Mouse (Mus musculus) v-Abl transformed pro-B cells (cell line): ENCODE data around the gene Ifna1.
"Not testable (repeated sequence)": the region's sequence is repeated elsewhere in the genome, so short reads cannot be mapped to it uniquely, and the experiment has no call there.

Source experiments
- in situ Hi-C, 2 experiments: fragments of 400-800 bp; cut with MboI; formaldehyde crosslinking; loops; one replicate each; pipeline ENCODE4 v1.15.1; 2025; ENCODE audit not compliant: unreplicated experiment in 2 of 2

Ifna1 gene

DNA sequence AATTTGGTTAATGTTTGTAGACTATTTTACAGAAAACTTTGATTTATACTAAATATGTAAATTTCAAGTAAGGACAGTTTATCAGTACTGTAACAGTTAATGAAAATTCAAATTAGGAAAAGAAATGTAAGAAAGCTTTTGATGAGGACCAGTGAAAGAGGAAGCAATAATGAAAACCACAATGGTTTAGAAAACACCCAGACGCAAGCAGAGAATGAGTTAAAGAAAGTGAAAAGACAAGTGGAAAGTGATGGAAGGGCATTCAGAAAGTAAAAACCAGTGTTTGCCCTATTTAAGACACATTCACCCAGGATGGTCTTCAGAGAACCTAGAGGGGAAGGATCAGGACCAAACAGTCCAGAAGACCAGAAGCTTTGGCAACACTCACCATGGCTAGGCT is at the start of gene Ifna1:
Gene Ifna1 (plus strand): TSS at position 390 of the 400 bp plus-strand sequence.
- in situ Hi-C loops: loop anchor here in 1 of 2 experiments (25.0 kb wide), 1 partner anchor 438 kb away; the partner anchor contains the start of gene Cdkn2a

DNA sequence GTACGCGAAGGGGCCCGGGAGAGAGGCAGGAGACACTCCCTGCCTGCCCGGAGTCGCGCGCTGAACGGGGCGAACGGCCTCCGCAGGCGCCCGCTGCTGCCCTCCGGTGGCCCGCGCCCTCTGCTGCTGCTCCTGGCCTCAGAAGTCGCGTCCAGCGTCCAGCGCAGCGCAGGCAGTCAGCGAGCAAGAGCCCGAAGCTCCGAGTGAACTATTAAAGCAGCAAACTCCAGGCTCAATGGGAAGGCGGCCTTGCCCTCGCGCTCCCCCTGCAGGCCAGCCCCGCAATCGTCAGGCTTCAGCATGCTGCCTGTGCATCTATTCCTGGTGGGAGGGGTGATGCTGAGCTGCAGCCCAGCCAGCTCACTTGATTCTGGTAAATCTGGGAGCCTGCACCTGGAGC is 46.9 kb upstream of the Ifna1 start, which contains the start of gene Gm13287:
Gene Gm13287 (plus strand): TSS at position 301 of the 400 bp plus-strand sequence.
- in situ Hi-C loops: loop anchor here (25.0 kb wide), 1 partner anchor 116 kb away; the partner anchor contains the start of genes Ifna16 (in 2 of the 2), Ifna2 (in 2 of the 2) and Ifnab (in 2 of the 2)

DNA sequence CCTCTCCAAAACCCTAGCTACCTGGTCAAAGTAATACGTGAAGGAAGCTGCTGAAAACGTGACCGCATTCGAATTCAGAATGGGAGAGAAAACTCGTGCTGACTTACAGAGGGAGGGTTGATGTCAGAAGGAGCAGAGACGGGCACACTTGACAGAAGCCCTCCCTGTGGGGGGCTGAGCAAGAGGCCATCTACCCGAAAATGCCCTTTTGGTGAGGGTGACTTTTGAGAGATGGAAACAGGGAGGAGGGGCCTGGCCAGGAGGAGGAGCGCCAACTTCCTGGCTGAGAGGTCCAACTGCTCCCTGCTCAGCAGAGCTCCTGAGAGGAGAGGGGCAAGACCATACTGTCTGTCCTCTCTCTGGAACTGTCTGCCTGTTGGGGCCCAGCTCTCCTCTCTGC is 44.7 kb upstream of the Ifna1 start, which contains the start of gene Gm13288:
Gene Gm13288 (plus strand): TSS at position 301 of the 400 bp plus-strand sequence.
- in situ Hi-C loops: loop anchor here (25.0 kb wide), 1 partner anchor 118 kb away; the partner anchor contains the start of genes Ifna16 (in 2 of the 2), Ifna2 (in 2 of the 2) and Ifnab (in 2 of the 2)

DNA sequence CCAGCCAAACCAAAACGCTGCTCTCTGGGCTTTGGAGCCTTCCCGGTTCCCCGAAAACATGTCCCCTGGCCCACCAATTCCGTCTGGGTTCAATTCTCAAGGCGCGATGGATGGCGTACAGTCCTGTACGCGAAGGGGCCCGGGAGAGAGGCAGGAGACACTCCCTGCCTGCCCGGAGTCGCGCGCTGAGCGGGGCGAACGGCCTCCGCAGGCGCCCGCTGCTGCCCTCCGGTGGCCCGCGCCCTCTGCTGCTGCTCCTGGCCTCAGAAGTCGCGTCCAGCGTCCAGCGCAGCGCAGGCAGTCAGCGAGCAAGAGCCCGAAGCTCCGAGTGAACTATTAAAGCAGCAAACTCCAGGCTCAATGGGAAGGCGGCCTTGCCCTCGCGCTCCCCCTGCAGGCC is 44.1 kb upstream of the Ifna1 start:
- in situ Hi-C loops: loop anchor here (25.0 kb wide), 1 partner anchor 118 kb away; the partner anchor contains the start of genes Ifna16 (in 2 of the 2), Ifna2 (in 2 of the 2) and Ifnab (in 2 of the 2)

DNA sequence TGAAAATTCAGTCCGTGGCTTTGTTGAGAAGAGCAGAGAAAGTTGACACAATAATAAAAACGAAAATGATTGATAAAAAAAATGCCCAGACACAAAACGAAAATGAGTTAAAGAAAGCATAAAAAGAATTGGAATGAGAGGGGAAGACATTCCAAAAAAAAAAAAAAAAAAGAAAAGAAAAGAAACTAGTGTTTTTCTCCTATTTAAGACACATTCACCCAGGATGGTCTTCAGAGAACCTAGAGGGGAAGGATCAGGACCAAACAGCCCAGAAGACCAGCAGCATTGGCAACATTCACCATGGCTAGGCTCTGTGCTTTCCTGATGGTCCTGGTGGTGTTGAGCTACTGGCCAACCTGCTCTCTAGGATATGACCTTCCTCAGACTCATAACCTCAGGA is 34.0 kb upstream of the Ifna1 start, which contains the start of gene Ifna7:
Gene Ifna7 (plus strand): TSS at position 301 of the 400 bp plus-strand sequence.
- in situ Hi-C loops: loop anchor here (25.0 kb wide), 1 partner anchor 129 kb away; the partner anchor contains the start of genes Ifna16 (in 2 of the 2), Ifna2 (in 2 of the 2) and Ifnab (in 2 of the 2)

DNA sequence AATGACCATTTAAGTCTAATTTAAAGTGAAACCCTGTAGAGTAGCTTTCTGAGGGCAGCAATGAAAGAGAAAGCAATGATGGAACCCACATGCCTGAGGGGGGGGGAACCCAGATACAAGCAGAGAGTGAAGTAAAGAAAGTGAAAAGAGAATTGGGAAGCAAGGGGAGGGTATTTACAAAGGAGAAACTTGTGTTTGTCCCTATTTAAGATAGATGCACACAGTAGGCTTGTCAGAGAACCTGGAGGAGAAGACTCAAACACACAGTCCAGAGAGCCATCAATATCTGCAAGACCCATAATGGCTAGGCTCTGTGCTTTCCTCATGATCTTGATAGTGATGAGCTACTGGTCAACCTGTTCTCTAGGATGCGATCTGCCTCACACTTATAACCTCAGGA is 30.2 kb upstream of the Ifna1 start, which contains the start of gene Ifna11:
Gene Ifna11 (plus strand): TSS at position 301 of the 400 bp plus-strand sequence.
- in situ Hi-C loops: loop anchor here (25.0 kb wide), 1 partner anchor 132 kb away; the partner anchor contains the start of genes Ifna16 (in 2 of the 2), Ifna2 (in 2 of the 2) and Ifnab (in 2 of the 2)

DNA sequence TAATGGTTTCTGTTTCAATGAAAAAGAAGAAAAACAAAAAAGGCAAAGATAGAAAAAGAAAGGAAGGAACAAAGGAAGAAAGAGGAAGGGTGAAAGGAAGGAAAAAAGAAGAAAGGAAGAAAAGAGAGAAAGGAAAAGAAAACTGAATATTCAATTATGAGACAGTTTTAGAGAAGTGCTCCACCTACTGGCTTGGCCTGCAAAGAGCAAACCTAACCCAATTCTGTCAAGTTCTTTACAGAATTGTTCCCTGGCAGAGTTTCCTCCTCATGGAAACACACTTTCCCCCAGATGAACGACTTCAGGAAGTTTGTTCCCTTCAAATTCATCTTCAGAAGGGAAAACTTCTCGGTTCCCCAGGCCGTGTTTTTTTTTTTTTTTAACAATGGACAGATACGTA is 26.9 kb upstream of the Ifna1 start:
- in situ Hi-C loops: loop anchor here (25.0 kb wide), 1 partner anchor 136 kb away; the partner anchor contains the start of genes Ifna16 (in 2 of the 2), Ifna2 (in 2 of the 2) and Ifnab (in 2 of the 2)

DNA sequence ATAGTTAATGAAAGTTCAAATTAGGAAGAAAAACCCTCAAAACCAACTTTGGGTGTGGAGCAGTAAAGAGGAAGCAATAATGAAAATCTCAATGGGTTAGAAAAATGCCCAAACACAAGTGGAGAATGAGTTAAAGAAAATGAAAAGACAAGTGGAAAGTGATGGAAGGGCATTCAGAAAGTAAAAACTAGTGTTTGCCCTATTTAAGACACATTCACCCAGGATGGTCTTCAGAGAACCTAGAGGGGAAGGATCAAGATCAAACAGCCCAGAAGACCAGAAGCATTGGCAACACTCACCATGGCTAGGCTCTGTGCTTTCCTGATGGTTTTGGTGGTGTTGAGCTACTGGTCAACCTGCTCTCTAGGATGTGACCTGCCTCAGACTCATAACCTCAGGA is 22.8 kb upstream of the Ifna1 start, which contains the start of gene Ifna6:
Gene Ifna6 (plus strand): TSS at position 301 of the 400 bp plus-strand sequence.
- in situ Hi-C loops: not testable (repeated sequence)

DNA sequence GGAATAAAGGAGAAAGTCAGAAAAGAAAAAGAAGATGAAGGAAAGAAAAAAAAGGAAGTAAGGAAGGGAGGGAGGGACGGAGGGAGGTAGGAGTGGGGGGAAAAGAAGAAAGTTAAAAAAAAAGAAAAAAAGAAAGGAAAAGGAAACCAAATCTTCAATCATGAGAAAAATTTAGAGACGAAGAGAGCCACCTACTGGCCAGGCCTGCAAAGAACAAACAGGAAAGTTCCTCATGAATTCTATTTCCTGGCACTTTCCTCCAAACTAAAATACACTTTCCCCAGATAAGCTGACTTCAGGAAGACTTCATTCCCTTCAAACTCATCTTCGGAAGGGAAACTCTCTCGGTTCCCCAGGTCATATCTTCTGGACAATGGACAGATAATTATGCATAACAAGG is 19.4 kb upstream of the Ifna1 start:
- in situ Hi-C loops: no loop called here

DNA sequence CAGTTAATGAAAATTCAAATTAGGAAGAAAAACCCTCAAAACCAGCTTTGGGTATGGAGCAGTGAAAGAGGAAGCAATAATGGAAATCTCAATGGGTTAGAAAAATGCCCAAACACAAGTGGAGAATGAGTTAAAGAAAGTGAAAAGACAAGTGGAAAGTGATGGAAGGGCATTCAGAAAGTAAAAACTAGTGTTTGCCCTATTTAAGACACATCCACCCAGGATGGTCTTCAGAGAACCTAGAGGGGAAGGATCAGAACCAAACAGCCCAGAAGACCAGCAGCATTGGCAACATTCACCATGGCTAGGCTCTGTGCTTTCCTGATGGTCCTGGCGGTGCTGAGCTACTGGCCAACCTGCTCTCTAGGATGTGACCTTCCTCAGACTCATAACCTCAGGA is 14.7 kb upstream of the Ifna1 start, which contains the start of gene Ifna5:
Gene Ifna5 (plus strand): TSS at position 301 of the 400 bp plus-strand sequence.
- in situ Hi-C loops: not testable (repeated sequence)

DNA sequence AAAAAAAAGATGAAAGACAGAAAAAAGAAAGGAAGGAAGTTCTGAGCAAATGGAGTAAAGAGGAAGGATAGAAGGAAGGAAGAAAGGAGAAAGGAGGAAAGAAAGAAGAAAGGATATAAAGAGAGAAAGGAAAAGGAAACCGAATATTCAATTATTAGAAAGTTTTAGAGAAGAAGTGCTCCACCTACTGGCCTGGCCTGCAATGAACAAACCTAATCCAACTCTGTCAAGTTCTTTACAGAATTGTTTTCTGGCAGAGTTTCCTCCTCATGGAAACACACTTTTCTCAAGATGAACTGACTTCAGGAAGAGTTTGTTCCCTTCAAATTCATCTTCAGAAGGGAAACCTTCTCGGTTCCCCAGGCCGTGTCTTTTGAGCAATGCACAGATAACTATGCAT is 11.1 kb upstream of the Ifna1 start:
- in situ Hi-C loops: no loop called here

DNA sequence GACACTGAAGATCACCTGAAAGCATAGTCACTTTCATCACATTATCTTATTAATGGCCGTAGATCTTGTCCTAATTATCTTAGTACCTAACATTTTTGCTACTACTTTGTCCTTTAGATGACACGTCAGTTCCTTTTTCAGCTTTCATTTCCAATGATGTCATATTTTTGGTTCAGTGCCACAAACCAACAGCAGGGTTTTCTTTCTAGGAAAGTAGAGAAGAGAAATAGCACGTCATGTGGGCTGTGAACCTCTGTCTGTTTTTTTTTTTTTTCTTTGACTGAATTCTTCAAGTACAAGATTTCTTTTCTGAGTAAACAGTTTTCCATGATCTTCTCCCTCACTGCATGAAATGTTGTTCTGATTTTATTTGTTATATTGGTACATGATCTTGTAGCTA is 9.8 kb upstream of the Ifna1 start:
- in situ Hi-C loops: no loop called here

DNA sequence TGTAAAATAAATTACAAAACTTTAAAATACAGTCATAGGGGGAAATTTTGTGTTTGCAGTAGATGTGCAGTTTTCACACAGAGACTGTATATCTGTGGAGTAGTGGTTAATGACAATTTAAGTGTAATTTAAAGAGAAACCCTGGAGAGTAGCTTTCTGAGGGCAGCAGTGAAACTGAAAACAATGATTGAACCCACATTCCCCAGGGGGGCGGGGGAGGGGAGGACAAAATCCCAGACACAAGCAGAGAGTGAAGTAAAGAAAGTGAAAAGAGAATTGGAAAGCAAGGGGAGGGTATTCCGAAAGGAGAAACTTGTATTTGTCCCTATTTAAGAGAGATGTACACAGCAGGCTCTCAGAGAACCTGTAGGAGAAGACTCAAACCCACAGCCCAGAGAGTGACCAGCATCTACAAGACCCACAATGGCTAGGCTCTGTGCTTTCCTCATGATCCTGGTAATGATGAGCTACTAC is 8.4 kb upstream of the Ifna1 start, which contains the start of gene Ifna4:
Gene Ifna4 (plus strand): TSS at position 424 of the 474 bp plus-strand sequence.
- in situ Hi-C loops: no loop called here

DNA sequence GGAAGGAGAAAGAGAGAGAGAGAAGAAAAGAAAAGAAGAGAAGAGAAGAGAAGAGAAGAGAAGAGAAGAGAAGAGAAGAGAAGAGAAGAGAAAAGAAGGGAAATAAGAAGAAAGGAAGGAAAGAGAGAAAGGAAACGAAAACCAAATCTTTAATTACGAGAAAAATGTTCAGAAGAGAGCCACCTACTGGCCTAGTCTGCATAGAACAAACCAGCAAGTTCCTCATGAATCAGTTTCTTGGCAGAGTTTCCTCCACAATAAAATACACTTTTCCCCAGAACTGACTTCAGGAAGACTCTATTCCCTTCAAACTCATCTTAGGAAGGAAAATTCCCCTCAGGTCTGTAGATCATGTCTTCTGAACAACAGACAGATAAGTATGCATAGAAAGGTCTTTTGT is 4.6 kb upstream of the Ifna1 start:
- in situ Hi-C loops: no loop called here

DNA sequence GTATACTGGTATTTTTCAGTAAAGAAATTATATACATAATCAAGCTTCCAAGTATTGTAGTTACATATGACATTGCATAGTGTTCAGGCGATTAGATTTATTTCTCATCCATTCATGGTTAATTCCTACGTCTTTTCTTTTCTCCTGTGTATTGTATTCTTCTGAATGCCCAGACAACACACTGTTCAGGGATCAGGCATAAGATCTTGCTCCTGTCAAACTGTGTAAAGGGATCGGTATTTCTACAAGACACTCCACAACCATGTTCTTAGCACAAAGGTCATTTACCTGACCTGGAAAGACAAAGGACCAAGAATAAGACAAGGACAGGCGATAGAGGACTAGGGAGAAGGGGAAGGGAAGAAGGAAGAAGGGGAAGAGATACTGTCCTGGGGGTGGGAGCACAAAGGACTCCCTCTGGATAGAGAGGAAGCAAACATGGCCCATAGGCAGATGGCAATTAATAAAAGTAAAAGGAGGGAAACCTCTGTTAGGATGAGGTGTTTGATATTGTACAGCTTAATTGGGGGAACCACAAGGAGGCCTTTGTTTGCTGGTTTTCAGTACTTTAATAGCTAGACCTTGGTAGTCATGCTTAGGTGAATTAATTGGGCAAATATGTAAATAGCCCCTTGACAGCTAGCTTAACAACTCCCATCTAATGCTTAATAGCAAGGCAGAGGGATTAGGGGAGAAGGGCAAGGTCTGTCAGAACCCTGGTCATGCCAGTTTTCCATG is 1.3 kb downstream of the Ifna1 start:
- in situ Hi-C loops: loop anchor here in 1 of 2 experiments (25.0 kb wide), 1 partner anchor 436 kb away; the partner anchor contains the start of gene Cdkn2a

DNA sequence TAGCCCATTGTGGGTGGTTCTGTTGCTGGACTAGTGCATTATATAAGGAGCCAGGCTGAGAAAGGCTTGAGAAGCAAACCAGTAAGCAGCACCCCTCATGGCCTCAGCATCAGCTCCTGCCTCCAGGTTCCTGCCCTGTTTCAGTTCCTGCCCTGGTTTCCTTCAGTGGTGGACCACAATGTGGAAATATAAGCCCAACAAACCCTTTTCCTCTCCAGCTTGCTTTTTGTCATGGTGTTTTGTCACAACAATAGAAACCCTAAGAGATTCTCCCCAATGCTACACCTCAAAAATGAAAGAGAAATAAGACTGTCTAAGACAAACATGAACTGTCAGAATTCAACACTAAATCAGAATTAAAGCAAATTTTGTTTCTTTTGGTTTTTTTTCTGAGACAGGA is 9.3 kb downstream of the Ifna1 start:
- in situ Hi-C loops: loop anchor here in 1 of 2 experiments (25.0 kb wide), 1 partner anchor 428 kb away; the partner anchor contains the start of gene Cdkn2a

DNA sequence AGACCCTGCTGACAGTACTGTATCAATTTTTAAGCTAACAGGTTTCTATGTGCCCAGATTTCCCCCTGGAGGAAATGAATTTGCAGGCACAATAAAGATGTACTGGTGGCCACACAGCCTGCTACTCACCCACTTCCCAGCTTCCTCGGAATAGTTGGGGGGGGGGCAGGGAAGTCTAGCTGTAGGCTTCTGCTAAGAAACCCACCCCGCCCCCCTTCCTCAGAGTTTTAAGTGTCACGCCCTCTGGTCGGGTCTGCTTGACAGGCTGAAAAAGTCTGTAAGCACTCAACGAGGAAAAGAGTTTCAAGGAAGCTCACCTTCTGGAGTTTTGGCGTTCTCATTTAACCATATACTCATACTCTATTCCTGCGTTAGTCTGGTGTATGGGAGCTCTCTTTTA is 13.4 kb downstream of the Ifna1 start:
- in situ Hi-C loops: loop anchor here (10.0 to 25.0 kb wide), 2 partner anchors 159 to 424 kb away; partner anchors contain the start of gene Cdkn2a (in 1 of the 2)

DNA sequence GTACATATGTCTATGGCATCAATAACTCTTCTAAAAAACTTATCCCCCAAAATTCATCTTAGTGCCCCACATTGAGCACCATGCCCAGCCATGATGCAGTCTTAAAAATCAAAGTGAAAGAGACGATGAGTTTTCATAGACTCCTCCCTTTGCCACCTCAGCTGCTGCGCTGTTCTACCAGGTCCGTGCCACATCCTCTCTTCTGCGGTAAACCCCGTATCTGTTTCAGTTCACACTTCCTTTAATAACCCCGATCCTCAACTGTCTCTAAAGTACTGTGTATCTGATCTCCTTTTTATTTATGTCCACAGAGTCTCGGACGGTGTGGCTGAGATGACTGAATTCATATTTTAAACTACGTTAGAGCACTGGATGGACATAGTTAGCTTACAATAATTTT is 14.7 kb downstream of the Ifna1 start:
- in situ Hi-C loops: loop anchor here (10.0 to 25.0 kb wide), 2 partner anchors 160 to 423 kb away; partner anchors contain the start of gene Cdkn2a (in 1 of the 2)

DNA sequence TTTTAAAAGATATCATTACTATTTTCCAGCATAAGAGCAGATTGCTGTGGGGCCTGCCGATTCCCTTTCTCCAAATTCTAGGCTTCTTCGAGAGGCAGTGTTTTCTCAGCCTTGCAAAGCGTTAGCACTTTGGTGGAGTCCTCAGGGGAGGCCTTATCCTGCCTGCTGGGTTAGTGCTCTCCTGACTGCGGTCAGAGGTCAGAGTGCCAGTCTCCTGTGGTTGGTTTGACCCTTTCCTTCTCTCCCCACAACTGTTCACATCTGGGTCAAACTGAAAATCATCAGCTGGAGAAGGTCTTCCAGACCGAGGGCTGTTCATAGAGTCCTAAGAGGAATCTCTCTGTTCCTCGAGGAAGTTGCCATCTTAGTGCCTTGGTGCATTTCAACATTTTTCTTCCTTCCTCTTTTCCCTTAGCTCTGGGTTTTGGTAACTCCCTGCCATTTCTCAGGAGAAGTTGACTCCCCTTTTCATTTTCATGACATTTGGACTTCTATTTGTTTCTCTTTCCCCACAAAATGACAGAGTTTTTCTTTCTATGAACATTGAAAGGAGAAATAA is 15.2 kb downstream of the Ifna1 start:
- in situ Hi-C loops: loop anchor here (10.0 to 25.0 kb wide), 2 partner anchors 160 to 422 kb away; partner anchors contain the start of gene Cdkn2a (in 1 of the 2)
